Comparison of ENCODE assay signal across 9 mouse cellular contexts in genomic region chr7:4509863-4510608, GRCm38 (mm10). TPM values are rescaled to one million over a fixed set of nuclear protein-coding genes. Genes with fewer than 3 reads are reported as not detected.
DNase-seq lines count a peak whose midpoint lies in the region; ATAC-seq and TF ChIP-seq lines count a peak whose summit lies in the region.
"Had no signal": no experiment of that assay in that cellular context is flagged by ENCODE, and none has a peak within 500 bp of the region (broad histone marks: within the 10 kb centered on the region; RNA-seq: fewer than 3 reads in every experiment).

No protein-coding gene starts in this region.

- ATAC-seq in Patski = peak; percentile 29
- peak; percentile 75 for ATAC-seq in liver, embryonic 16.5 days (ENCODE audit: low read depth)
- peak; percentile 54 for ATAC-seq in neural tube, embryonic 11.5 days (ENCODE audit: insufficient read depth, low FRiP score, low TSS enrichment)

- in situ Hi-C loops in Patski (cut with MboI; ENCODE audit: low pct_unique_long_range_greater_than_20kb) = no loop called here

- peak; percentile 89 for TF ChIP-seq CTCF in Patski (IDR thresholded peaks at IDR 0.05)
- peak; percentile 100 for TF ChIP-seq CTCF in heart, adult 2 months (IDR thresholded peaks at IDR 0.05)

- no peaks in the 10 kb centered on the region for H3K9me3 ChIP-seq in liver, embryonic 16.5 days (replicated peaks; ENCODE audit: control insufficient read depth, low read length)
- H3K9me3 ChIP-seq in neural tube, embryonic 11.5 days (ENCODE audit: control insufficient read depth, low read length) = no peaks in the 10 kb centered on the region

- no peaks in the 10 kb centered on the region for H3K27me3 ChIP-seq in Patski
- no peaks in the 10 kb centered on the region for H3K27me3 ChIP-seq in heart, adult 2 months (ENCODE audit: control insufficient read depth, insufficient read depth, low read length)
- no peaks in the 10 kb centered on the region for H3K27me3 ChIP-seq in liver, embryonic 16.5 days (ENCODE audit: control insufficient read depth, insufficient read depth, low read depth, low read length)
- H3K27me3 ChIP-seq in neural tube, embryonic 11.5 days (ENCODE audit: control insufficient read depth, insufficient read depth, low read length) = no peaks in the 10 kb centered on the region

- H3K27ac ChIP-seq in heart, adult 2 months = no peak overlapping the region
- H3K27ac ChIP-seq in liver, embryonic 16.5 days (ENCODE audit: low read length) = no peak overlapping the region
- H3K27ac ChIP-seq in neural tube, embryonic 11.5 days (ENCODE audit: low read depth, low read length) = no peak overlapping the region

- peak; percentile 71; the same call in 1 of the 2 replicates for TF ChIP-seq EP300 in heart, adult 2 months (IDR thresholded peaks at IDR 0.05; ENCODE audit: insufficient read depth, low read depth, low read length)

- no peak overlapping the region for H3K9ac ChIP-seq in heart, adult 2 months (ENCODE audit: low read depth, low read length)
- H3K9ac ChIP-seq in liver, embryonic 16.5 days (ENCODE audit: low read depth, low read length) = peak overlapping the region; percentile 27; the same call in 1 of the 2 replicates
- no peak overlapping the region for H3K9ac ChIP-seq in neural tube, embryonic 11.5 days (ENCODE audit: low read length)

- CTCF ChIA-PET in Patski (lab: Charles Lee) = interaction anchor here (0.9 to 2.3 kb wide), 4 partner anchors 13 to 39 kb away, joined by 3 to 20 read pairs (median 4); partner anchors contain the start of gene Tnni3

- H3K79me2 ChIP-seq in heart, adult 2 months (replicated peaks; ENCODE audit: control insufficient read depth, insufficient read depth, low read length) = no peaks in the 10 kb centered on the region

- peaks cover 13% of the 10 kb centered on the region for H3K4me1 ChIP-seq in heart, adult 2 months (ENCODE audit: control insufficient read depth, insufficient read depth, low read length)
- H3K4me1 ChIP-seq in liver, embryonic 16.5 days (ENCODE audit: control insufficient read depth, low read depth, low read length) = peaks cover 14% of the 10 kb centered on the region
- no peaks in the 10 kb centered on the region for H3K4me1 ChIP-seq in neural tube, embryonic 11.5 days (ENCODE audit: control insufficient read depth, insufficient read depth, low read length)

- no peaks in the 10 kb centered on the region; the same call in 1 of the 2 replicates for H3K36me3 ChIP-seq in heart, adult 2 months (ENCODE audit: control insufficient read depth, insufficient read depth, low read length)
- no peaks in the 10 kb centered on the region for H3K36me3 ChIP-seq in liver, embryonic 16.5 days (ENCODE audit: control insufficient read depth, insufficient read depth)
- H3K36me3 ChIP-seq in neural tube, embryonic 11.5 days (ENCODE audit: control insufficient read depth, insufficient read depth, low read length) = no peaks in the 10 kb centered on the region

- H3K4me3 ChIP-seq in heart, adult 2 months = no peak overlapping the region
- H3K4me3 ChIP-seq in liver, embryonic 16.5 days (ENCODE audit: low read depth, low read length) = peak overlapping the region; percentile 31; the same call in 1 of the 2 replicates
- H3K4me3 ChIP-seq in neural tube, embryonic 11.5 days (ENCODE audit: low read depth, low read length) = no peak overlapping the region

- no peak for TF ChIP-seq POLR2A in heart, adult 2 months (IDR thresholded peaks at IDR 0.05; ENCODE audit: insufficient read depth, low read depth, low read length)

- POLR2A ChIA-PET in Patski (lab: Charles Lee) = interaction anchor here (0.7 kb wide), 1 partner anchor 14 kb away, joined by 4 read pairs; the partner anchor contains the start of gene Tnni3

- intact Hi-C loops in heart, adult 2 months (cut with DNase I) = loop anchor here (5.0 to 10.0 kb wide), 3 partner anchors 33 to 405 kb away; partner anchors contain the start of genes Leng8 and Zfp628

- peak; percentile 79 for DNase-seq in 416B (ENCODE audit: low read depth)
- DNase-seq in Patski (ENCODE audit: low read depth, low spot score) = no peak
- DNase-seq in embryo, embryonic 11 days = peak; percentile 86
- DNase-seq in heart, adult 2 months = peak; percentile 85 to 86
- DNase-seq in kidney, adult 18-20 months = peak; percentile 72
- peak; percentile 78 for DNase-seq in neural tube, embryonic 11.5 days (ENCODE audit: low spot score)
- DNase-seq in thymus, adult 18-20 months = peak; percentile 66 to 73

- WGBS in heart, adult 2 months = 13% methylated on average over 24 of the region's 24 CpGs
- WGBS in liver, embryonic 16.5 days (ENCODE audit: insufficient replicate concordance) = 21% methylated on average over 24 of the region's 24 CpGs
- WGBS in neural tube, embryonic 11.5 days = 17% methylated on average over 24 of the region's 24 CpGs

- peak overlapping the region; percentile 48 for H3K4me2 ChIP-seq in liver, embryonic 16.5 days (ENCODE audit: low read depth, low read length)
- H3K4me2 ChIP-seq in neural tube, embryonic 11.5 days (ENCODE audit: low read depth) = no peak overlapping the region

RNA-seq across cellular contexts. Expression of gene Tnnt1, which starts 6.1 kb away (rescaled TPM):
- polyA plus RNA-seq in Patski (2021) = not detected
- total RNA-seq in heart, adult 2 months (2021) = 10 to 100 TPM; 15.6 to 19.7 TPM
- polyA plus RNA-seq in heart, adult 2 months (2012; rRNA removed) = 9.2 and 12.1 TPM in 2 replicates
- 9.3 and 15.2 TPM in 2 replicates for polyA plus RNA-seq in liver, embryonic 16.5 days (2015; fragmentation: Nextera tagmentation; extraction: Ambion mirVana)
- 72.7 and 93.7 TPM in 2 replicates for polyA plus RNA-seq in neural tube, embryonic 11.5 days (2014; fragmentation: Nextera tagmentation; extraction: Ambion mirVana)

RNA-seq across cellular contexts. Expression of gene Ppp1r12c, which starts 8.6 kb away (rescaled TPM):
- polyA plus RNA-seq in Patski (2021) = 85.2 TPM
- 10 to 100 TPM; 62.4 to 67.1 TPM for total RNA-seq in heart, adult 2 months (2021)
- polyA plus RNA-seq in heart, adult 2 months (2012; rRNA removed) = 47.0 and 53.2 TPM in 2 replicates
- polyA plus RNA-seq in liver, embryonic 16.5 days (2015; fragmentation: Nextera tagmentation; extraction: Ambion mirVana) = 6.9 and 8.0 TPM in 2 replicates
- polyA plus RNA-seq in neural tube, embryonic 11.5 days (2014; fragmentation: Nextera tagmentation; extraction: Ambion mirVana) = 41.1 and 43.3 TPM in 2 replicates

RNA-seq across cellular contexts. Expression of gene Tnni3, which starts 14.0 kb away (rescaled TPM):
- 0.33 TPM for polyA plus RNA-seq in Patski (2021)
- over 10,000 TPM in 1 of 2 experiments, 1,000 to 10,000 TPM in 1; 9,834 to 11,008 TPM for total RNA-seq in heart, adult 2 months (2021)
- polyA plus RNA-seq in heart, adult 2 months (2012; rRNA removed) = 13,898 and 21,553 TPM in 2 replicates
- 0.32 and 0.40 TPM in 2 replicates for polyA plus RNA-seq in liver, embryonic 16.5 days (2015; fragmentation: Nextera tagmentation; extraction: Ambion mirVana)
- polyA plus RNA-seq in neural tube, embryonic 11.5 days (2014; fragmentation: Nextera tagmentation; extraction: Ambion mirVana) = 2.1 and 3.5 TPM in 2 replicates

RNA-seq across cellular contexts. Expression of gene Dnaaf3, which starts 22.2 kb away (rescaled TPM):
- 1.9 TPM for polyA plus RNA-seq in Patski (2021)
- 1 to 10 TPM; 2.3 to 2.7 TPM for total RNA-seq in heart, adult 2 months (2021)
- polyA plus RNA-seq in heart, adult 2 months (2012; rRNA removed) = 12.4 and 13.2 TPM in 2 replicates
- 0.16 and 0.19 TPM in 2 replicates for polyA plus RNA-seq in liver, embryonic 16.5 days (2015; fragmentation: Nextera tagmentation; extraction: Ambion mirVana)
- polyA plus RNA-seq in neural tube, embryonic 11.5 days (2014; fragmentation: Nextera tagmentation; extraction: Ambion mirVana) = 0.93 and 0.95 TPM in 2 replicates
- total RNA-seq: gastrocnemius, postnatal 36 days had no signal

RNA-seq across cellular contexts. Expression of gene Syt5, which starts 37.3 kb away (rescaled TPM):
- polyA plus RNA-seq in Patski (2021) = 0.12 TPM
- under 1 TPM; 0.39 to 0.86 TPM for total RNA-seq in heart, adult 2 months (2021)
- polyA plus RNA-seq in heart, adult 2 months (2012; rRNA removed) = 0.79 and 2.4 TPM in 2 replicates
- polyA plus RNA-seq in liver, embryonic 16.5 days (2015; fragmentation: Nextera tagmentation; extraction: Ambion mirVana) = 0.48 and 0.52 TPM in 2 replicates
- 9.0 and 10.8 TPM in 2 replicates for polyA plus RNA-seq in neural tube, embryonic 11.5 days (2014; fragmentation: Nextera tagmentation; extraction: Ambion mirVana)
- total RNA-seq: gastrocnemius, postnatal 36 days had no signal

Comparison
In these comparisons a context has a peak if more than half of its experiments do, and no peak if none do; other contexts are left out.
1. RNA of gene Tnni3, which starts 14.0 kb away (polyA plus RNA-seq): 13,898 to 21,553 TPM in heart, adult 2 months; 2.1 to 3.5 TPM in neural tube, embryonic 11.5 days, 0.33 TPM in Patski (single experiment) and 0.32 to 0.40 TPM in liver, embryonic 16.5 days; every median in the first group is over 1,000 times any median in the second.
2. Peak in every context shown above with its lines, with median percentiles within 50 percentile points of each other: ATAC-seq.